Mouse (Mus musculus) left cerebral cortex, adult 2 months (tissue): ENCODE measurements around the gene Tas2r122. TPM values are rescaled to one million over a fixed set of nuclear protein-coding genes. Genes with fewer than 3 reads are reported as not detected.
"Not testable (repeated sequence)": the region's sequence is repeated elsewhere in the genome, so short reads cannot be mapped to it uniquely, and the experiment has no call there.

Source experiments
- DNase-seq, 2 experiments: peaks; one replicate each; pipeline ENCODE4 v3.0.0; 2021 to 2022; ENCODE audit warnings: low spot score in 2 of 2, mixed read lengths in 1 of 2; ENCODE audit errors: extremely low spot score in 1 of 2
- H3K27ac ChIP-seq: fragments of 200-600 bp; 2 replicates; pipeline ENCODE4 v1.8.1; 2022
- H3K4me3 ChIP-seq: fragments of 200-600 bp; 2 replicates; pipeline ENCODE4 v1.8.1; 2022
- CTCF ChIP-seq: fragments of 200-600 bp; IDR thresholded peaks from 2 replicates; pipeline ENCODE4 v1.8.1; 2022; ENCODE audit warnings: antibody characterized with exemption, mild to moderate bottlenecking, moderate library complexity
- intact Hi-C: fragments of 180-260 bp; cut with DNase I; formaldehyde crosslinking; loops from one replicate; pipeline ENCODE4 v1.15.1; 2025
- long read RNA-seq, 2 experiments: library from polyadenylated mRNA; stranded (forward); transcript quantifications; one replicate each; pipeline ENCODE4 v2.0.0; 2021; ENCODE audit warnings: borderline mapping rate in 2 of 2
- total RNA-seq, 2 experiments: library from RNA; stranded (reverse); gene quantifications; 2 replicates each; pipeline ENCODE4 v1.2.3; 2021

Gene Tas2r122
- not detected for total RNA-seq
- long read RNA-seq, experiment 1, result 0 reads
- long read RNA-seq, experiment 2, result 0 reads

DNA sequence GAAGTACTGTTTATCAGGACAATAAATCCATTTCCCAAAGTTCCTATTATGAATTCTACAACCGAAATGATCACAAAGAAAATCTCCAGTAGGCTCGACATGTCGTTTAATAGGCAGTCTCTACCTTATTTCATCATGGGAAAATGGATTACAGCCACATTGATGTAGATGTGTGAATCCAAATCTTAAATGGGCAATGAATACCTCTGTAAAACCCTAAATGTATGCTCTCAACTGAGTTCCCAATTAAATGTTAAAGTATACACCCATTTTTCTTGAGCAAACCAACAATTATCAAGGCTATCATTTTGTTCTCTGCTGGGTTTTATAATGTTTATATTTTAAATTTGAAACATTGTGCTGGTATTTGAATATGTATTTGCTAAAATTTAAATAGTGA lies at the start of gene Tas2r122:
TSS of gene Tas2r122 (minus strand) at position 101 of the 400 bp plus-strand sequence.
- no peak for TF ChIP-seq CTCF
- intact Hi-C loops, result no loop called here
- no peak within 1 kb of the TSS for H3K27ac ChIP-seq
- no peak within 1 kb of the TSS for H3K4me3 ChIP-seq
- DNase-seq, result no peak

DNA sequence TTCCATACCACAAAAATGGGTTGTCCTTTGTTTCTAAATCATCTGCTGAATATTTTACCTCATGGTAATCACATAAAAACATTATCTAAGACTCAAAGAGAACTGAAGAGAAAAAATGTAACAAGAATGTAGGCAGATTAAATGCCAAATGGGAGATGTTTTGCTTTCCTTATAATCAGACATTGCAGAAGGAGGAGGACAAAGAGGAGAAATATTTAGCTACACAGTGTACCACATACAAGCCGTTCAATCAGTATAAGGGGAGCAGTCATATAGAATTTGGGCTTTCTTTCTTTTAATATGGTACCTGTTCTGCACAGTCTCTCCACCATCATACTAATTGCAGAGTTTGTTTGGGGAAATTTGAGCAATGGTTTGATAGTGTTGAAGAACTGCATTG lies 42.7 kb upstream of the Tas2r122 start, which contains the start of gene Tas2r124:
TSS of gene Tas2r124 (plus strand) at position 301 of the 400 bp plus-strand sequence.
- Histone ChIP-seq H3K4me3 (no peak within 1 kb of the TSS), H3K27ac (no peak within 1 kb of the TSS)
- TF ChIP-seq CTCF, result no peak
- no peak for DNase-seq
- intact Hi-C loops, result no loop called here

DNA sequence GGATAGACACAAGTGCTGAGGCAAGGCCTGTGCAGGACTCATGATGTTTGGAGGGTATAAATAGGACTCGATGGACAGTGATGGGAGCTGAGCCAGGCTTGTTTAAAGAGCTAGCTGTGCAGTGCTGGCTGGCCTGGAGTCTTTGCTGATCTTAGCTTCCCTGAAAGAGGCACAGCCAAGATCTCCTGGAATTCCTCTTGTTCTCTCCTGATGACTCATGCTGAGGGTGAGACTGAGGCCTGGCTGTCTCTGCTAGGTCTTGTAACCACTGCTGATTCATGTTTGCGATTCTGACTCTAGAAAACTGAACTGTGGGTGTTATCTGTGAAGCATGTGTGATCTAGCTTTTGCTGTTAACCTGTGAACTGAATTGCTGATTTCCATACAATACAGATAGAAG lies 38.5 kb upstream of the Tas2r122 start:
- intact Hi-C loops, result no loop called here
- Histone ChIP-seq H3K4me3 (no peak overlapping the region), H3K27ac (no peak overlapping the region)
- TF ChIP-seq CTCF, result no peak
- no peak for DNase-seq

DNA sequence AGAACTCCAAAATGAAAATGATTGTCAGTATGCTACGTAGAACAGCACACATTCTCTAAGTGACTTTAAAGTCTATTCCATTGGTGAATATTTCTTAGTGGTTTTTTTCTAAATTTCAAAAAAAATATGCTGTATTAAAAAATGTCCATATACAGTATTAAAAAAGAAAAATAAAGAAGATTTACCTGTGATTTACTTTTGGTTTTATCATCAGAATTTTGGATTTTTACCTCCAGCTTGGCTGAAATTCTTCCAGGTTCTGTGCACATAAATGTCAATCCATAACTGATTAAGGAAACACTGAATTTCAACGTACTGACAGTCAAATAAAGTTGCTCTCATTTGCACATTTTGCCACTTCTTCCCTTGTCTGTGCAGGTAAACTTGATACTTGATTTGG lies 26.2 kb upstream of the Tas2r122 start, which contains the start of gene Tas2r115:
TSS of gene Tas2r115 (minus strand) at position 101 of the 400 bp plus-strand sequence.
- Histone ChIP-seq H3K27ac (no peak within 1 kb of the TSS), H3K4me3 (no peak within 1 kb of the TSS)
- intact Hi-C loops, result no loop called here
- TF ChIP-seq CTCF, result no peak
- DNase-seq, result no peak

DNA sequence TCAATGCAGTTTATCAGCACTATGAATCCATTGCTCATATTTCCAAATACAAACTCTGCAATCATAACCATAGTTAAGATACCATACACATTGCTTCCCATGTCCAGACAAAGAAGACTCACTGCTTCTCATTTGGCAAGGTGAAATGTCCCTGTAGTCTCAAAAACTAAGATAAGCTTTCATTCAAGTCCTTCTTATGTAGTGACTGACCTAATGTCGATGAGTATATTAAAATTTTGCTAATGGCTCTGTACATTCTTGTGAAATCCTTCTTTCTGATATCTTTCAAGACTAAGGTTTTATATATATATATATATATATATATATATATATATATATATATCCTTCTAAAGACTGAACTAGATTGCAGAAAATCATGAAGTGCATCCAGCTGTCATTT lies 10.8 kb downstream of the Tas2r122 start, which contains the start of gene Tas2r121:
TSS of gene Tas2r121 (minus strand) at position 101 of the 400 bp plus-strand sequence.
- TF ChIP-seq CTCF, result no peak
- DNase-seq, result no peak
- intact Hi-C loops, result no loop called here

DNA sequence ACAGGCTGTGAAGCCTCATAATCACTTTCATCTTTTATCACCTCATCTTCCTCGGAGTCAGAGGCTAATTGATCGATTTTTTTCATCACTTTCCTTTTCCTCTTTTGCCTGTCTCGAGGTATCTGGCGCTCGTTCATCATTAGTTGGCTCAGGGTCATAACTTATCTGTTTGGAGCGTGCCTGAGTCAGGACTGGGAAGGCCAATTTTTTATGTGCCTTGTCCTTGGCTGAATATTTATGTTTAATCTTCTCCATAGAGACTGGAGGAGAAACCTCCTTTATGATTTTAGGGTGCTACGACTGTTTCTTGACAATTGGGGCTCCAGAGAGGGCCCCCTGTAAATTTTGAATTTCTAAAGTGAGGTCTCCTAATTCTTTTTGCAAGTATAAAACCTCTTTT lies 20.1 kb downstream of the Tas2r122 start:
- intact Hi-C loops, H3K27ac ChIP-seq, DNase-seq, H3K4me3 ChIP-seq: not testable (repeated sequence)

More for the DNA sequence above, 10.8 kb downstream of the Tas2r122 start, which contains the start of gene Tas2r121:
- H3K27ac ChIP-seq, result no peak within 1 kb of the TSS
- H3K4me3 ChIP-seq, result no peak within 1 kb of the TSS

Other genes with a start within 250 kb of the Tas2r122 start
- not detected for gene Prh1, start 142.1 kb downstream of the Tas2r122 start, total RNA-seq
- not detected for gene Prp2, start 116.0 kb downstream of the Tas2r122 start, total RNA-seq
- not detected for gene A630073D07Rik, start 60.4 kb downstream of the Tas2r122 start, total RNA-seq
- not detected for gene Tas2r120, start 55.0 kb downstream of the Tas2r122 start, total RNA-seq
- not detected for gene Tas2r121, start 10.9 kb downstream of the Tas2r122 start, total RNA-seq
- not detected for gene Tas2r115, start 26.1 kb upstream of the Tas2r122 start, total RNA-seq
- not detected for gene Tas2r124, start 42.8 kb upstream of the Tas2r122 start, total RNA-seq
- gene Tas2r102, start 50.2 kb upstream of the Tas2r122 start, total RNA-seq, result not detected
- gene Tas2r136, start 66.2 kb upstream of the Tas2r122 start, total RNA-seq, result not detected
- gene Tas2r117, start 90.9 kb upstream of the Tas2r122 start, total RNA-seq, result not detected
- gene Tas2r123, start 135.2 kb upstream of the Tas2r122 start, total RNA-seq, result not detected
- not detected for gene Tas2r116, start 143.5 kb upstream of the Tas2r122 start, total RNA-seq
- gene Tas2r110, start 156.1 kb upstream of the Tas2r122 start, total RNA-seq, result not detected
- not detected for gene Tas2r113, start 181.1 kb upstream of the Tas2r122 start, total RNA-seq
- gene Tas2r125, start 197.7 kb upstream of the Tas2r122 start, total RNA-seq, result not detected
- not detected for gene Tas2r129, start 239.2 kb upstream of the Tas2r122 start, total RNA-seq
- gene Tas2r131, start 246.0 kb upstream of the Tas2r122 start, total RNA-seq, result not detected